In genomic region chr8:105298351-105299252, GRCm38 (mm10) we compare ENCODE assay signal across 1 mouse cellular context.
TF ChIP-seq lines count a peak whose summit lies in the region.

No protein-coding gene starts in this region.

TF ChIP-seq in CH12.LX, 34 proteins besides CTCF, POLR2A, EP300 and RAD21 (continued from another document):
- peak; percentile 77 for TF ChIP-seq ETS1 (conservative IDR thresholded peaks at IDR 0.05; ENCODE audit: low read depth, low read length)
TF ChIP-seq in CH12.LX: peak in this region for 3.
